Mouse (Mus musculus) midbrain, postnatal 0 days (tissue): Measurements from ENCODE around the gene Slc6a21. TPM values are rescaled to one million over a fixed set of nuclear protein-coding genes. Genes with fewer than 3 reads are reported as not detected.

Source experiments
- ATAC-seq: fragments of 200-750 bp; cut with Nextera tagmentation; 2 replicates; pipeline ENCODE4 v1.8.0; 2017; ENCODE audit warnings: moderate number of reproducible peaks, mild to moderate bottlenecking, moderate TSS enrichment, moderate library complexity; ENCODE audit not compliant: low FRiP score
- DNase-seq: peaks from one replicate; pipeline ENCODE4 v3.0.0-alpha.2; 2015; ENCODE audit warnings: low spot score
- H3K27ac ChIP-seq: fragments of 300-500 bp; sonication (generic); 2 replicates; pipeline ENCODE4 v1.5.1; 2014; ENCODE audit warnings: low read depth, mild to moderate bottlenecking, low read length, mixed read lengths
- H3K27me3 ChIP-seq: fragments of 300-500 bp; sonication (generic); 2 replicates; pipeline ENCODE4 v1.6.1; 2014; ENCODE audit warnings: low read length, control low read depth, mixed read lengths; ENCODE audit not compliant: insufficient read depth
- H3K36me3 ChIP-seq: fragments of 300-500 bp; sonication (generic); 2 replicates; pipeline ENCODE4 v1.6.1; 2014; ENCODE audit warnings: low read length, control low read depth, mixed read lengths; ENCODE audit not compliant: insufficient read depth
- H3K4me1 ChIP-seq: fragments of 300-500 bp; sonication (generic); 2 replicates; pipeline ENCODE4 v1.6.1; 2014; ENCODE audit warnings: mild to moderate bottlenecking, control low read depth, antibody characterized with exemption, low read length, mixed read lengths; ENCODE audit not compliant: insufficient read depth
- H3K4me2 ChIP-seq: fragments of 300-500 bp; sonication (generic); 2 replicates; pipeline ENCODE4 v1.6.1; 2014; ENCODE audit warnings: low read depth, mild to moderate bottlenecking, low read length, mixed read lengths; ENCODE audit not compliant: poor library complexity, severe bottlenecking
- H3K4me3 ChIP-seq: fragments of 300-500 bp; sonication (generic); 2 replicates; pipeline ENCODE4 v1.5.1; 2014; ENCODE audit warnings: low read depth, mild to moderate bottlenecking, low read length, moderate library complexity
- H3K9ac ChIP-seq: fragments of 300-500 bp; sonication (generic); replicated peaks from 2 replicates; pipeline ENCODE4 v1.6.1; 2014; ENCODE audit warnings: mild to moderate bottlenecking, low read length, moderate library complexity, mixed read lengths; ENCODE audit not compliant: poor library complexity, severe bottlenecking
- H3K9me3 ChIP-seq: fragments of 300-500 bp; sonication (generic); 2 replicates; pipeline ENCODE4 v1.6.1; 2016; ENCODE audit warnings: low read length, control low read depth
- CTCF ChIP-seq: IDR thresholded peaks from 2 replicates; pipeline ENCODE4 v1.5.1; 2016; ENCODE audit warnings: antibody characterized with exemption, mild to moderate bottlenecking
- WGBS: fragments of 180-500 bp; shearing (Covaris S2); extraction: QIAGEN DNeasy Blood & Tissue Kit; methylation state at CpG from one replicate; pipeline ENCODE4 v1.1.7; 2014; 5-methylcytosine and 5-hydroxymethylcytosine counted together
- polyA plus RNA-seq: library from polyadenylated mRNA; unstranded; fragments of >200 nt; fragmentation: Nextera tagmentation; extraction: Ambion mirVana; gene quantifications from 2 replicates; pipeline ENCODE4 v1.2.1, GENCODE M21; 2015
- total RNA-seq: library from RNA; depleted of rRNA; stranded (reverse); fragments of >200 nt; gene quantifications from 2 replicates; pipeline ENCODE4 v1.2.3, GENCODE M21; 2014

Gene Slc6a21
- total and polyA plus RNA-seq, 2 experiments from 2014 or later, result not detected

- no peaks in the 10 kb centered on the region for H3K9me3 ChIP-seq
Measured at GRCm38 (mm10) chr7:45263006-45263607, 14.2 kb upstream of the Slc6a21 start.

GRCm38 (mm10) chr7:45264348-45264747, 13.0 kb upstream of the Slc6a21 start:
- H3K4me2 ChIP-seq, result no peak overlapping the region
- H3K4me3 ChIP-seq, result no peak overlapping the region
- no peak overlapping the region for H3K9ac ChIP-seq
- ATAC-seq (no peak), DNase-seq (no peak)
- peaks cover 3% of the 10 kb centered on the region; the same call in 1 of the 2 replicates for H3K4me1 ChIP-seq
- 75% methylated on average over 3 of the region's 3 CpGs for WGBS
- H3K36me3 ChIP-seq, result no peaks in the 10 kb centered on the region
- no peaks in the 10 kb centered on the region for H3K27me3 ChIP-seq
- no peak overlapping the region for H3K27ac ChIP-seq
- no peak for TF ChIP-seq CTCF
- H3K9me3 ChIP-seq, result no peaks in the 10 kb centered on the region

More at GRCm38 (mm10) chr7:45263006-45263607, 14.2 kb upstream of the Slc6a21 start:
- no peaks in the 10 kb centered on the region for H3K36me3 ChIP-seq
- no peak overlapping the region for H3K27ac ChIP-seq
- H3K4me2 ChIP-seq, result no peak overlapping the region
- no peak overlapping the region for H3K9ac ChIP-seq
- WGBS, result 69% methylated on average over 7 of the region's 7 CpGs
- no peaks in the 10 kb centered on the region for H3K27me3 ChIP-seq
- DNase-seq (peak; percentile 15), ATAC-seq (no peak)
- no peak overlapping the region for H3K4me3 ChIP-seq
- H3K4me1 ChIP-seq, result peaks cover 3% of the 10 kb centered on the region; the same call in 1 of the 2 replicates
- no peak for TF ChIP-seq CTCF

GRCm38 (mm10) chr7:45265518-45265917, 11.8 kb upstream of the Slc6a21 start:
- DNase-seq (no peak), ATAC-seq (no peak)
- no peaks in the 10 kb centered on the region for H3K36me3 ChIP-seq
- no peak for TF ChIP-seq CTCF
- H3K9ac ChIP-seq, result no peak overlapping the region
- no peak overlapping the region for H3K27ac ChIP-seq
- peaks cover 3% of the 10 kb centered on the region; the same call in 1 of the 2 replicates for H3K4me1 ChIP-seq
- no peak overlapping the region for H3K4me3 ChIP-seq
- no peaks in the 10 kb centered on the region for H3K9me3 ChIP-seq
- H3K4me2 ChIP-seq, result no peak overlapping the region
- H3K27me3 ChIP-seq, result no peaks in the 10 kb centered on the region
- 76% methylated on average over 1 of the region's 1 CpGs for WGBS

- DNase-seq, result no peak
- no peaks in the 10 kb centered on the region for H3K36me3 ChIP-seq
- no peaks in the 10 kb centered on the region for H3K9me3 ChIP-seq
- TF ChIP-seq CTCF, result no peak
- H3K4me2 ChIP-seq, result no peak overlapping the region
- H3K9ac ChIP-seq, result no peak overlapping the region
- 67% methylated on average over 10 of the region's 10 CpGs for WGBS
- no peak overlapping the region for H3K4me3 ChIP-seq
- no peak for ATAC-seq
- 0 out of 2 replicates have a peak, but pooled peaks cover 7% of the 10 kb centered on the region for H3K27me3 ChIP-seq
- no peak overlapping the region for H3K27ac ChIP-seq
- H3K4me1 ChIP-seq, result peaks cover 2% of the 10 kb centered on the region; the same call in 1 of the 2 replicates
Measured at GRCm38 (mm10) chr7:45272786-45273412, 4.4 kb upstream of the Slc6a21 start.

- Histone ChIP-seq H3K9me3 (no peaks in the 10 kb centered on the region), H3K36me3 (no peaks in the 10 kb centered on the region), H3K9ac (no peak overlapping the region), H3K27me3 (0 out of 2 replicates have a peak, but pooled peaks cover 7% of the 10 kb centered on the region), H3K4me2 (no peak overlapping the region), H3K4me3 (no peak overlapping the region), H3K27ac (no peak overlapping the region), H3K4me1 (no peaks in the 10 kb centered on the region)
- ATAC-seq (no peak), DNase-seq (no peak)
- 87% methylated on average over 8 of the region's 8 CpGs for WGBS
- TF ChIP-seq CTCF, result no peak
Measured at GRCm38 (mm10) chr7:45273672-45274071, 3.6 kb upstream of the Slc6a21 start.

- no peaks in the 10 kb centered on the region for H3K27me3 ChIP-seq
- no peak for TF ChIP-seq CTCF
- ATAC-seq (no peak), DNase-seq (no peak)
- H3K9ac ChIP-seq, result no peak overlapping the region
- no peaks in the 10 kb centered on the region for H3K9me3 ChIP-seq
- no peak overlapping the region for H3K27ac ChIP-seq
- no peaks in the 10 kb centered on the region for H3K36me3 ChIP-seq
- no peaks in the 10 kb centered on the region for H3K4me1 ChIP-seq
- no peak overlapping the region for H3K4me3 ChIP-seq
- H3K4me2 ChIP-seq, result no peak overlapping the region
- 92% methylated on average over 13 of the region's 13 CpGs for WGBS
Measured at GRCm38 (mm10) chr7:45286486-45286885, 9.2 kb downstream of the Slc6a21 start.
